ENCODE assay signal across 20 mouse cellular contexts in the genomic region with DNA sequence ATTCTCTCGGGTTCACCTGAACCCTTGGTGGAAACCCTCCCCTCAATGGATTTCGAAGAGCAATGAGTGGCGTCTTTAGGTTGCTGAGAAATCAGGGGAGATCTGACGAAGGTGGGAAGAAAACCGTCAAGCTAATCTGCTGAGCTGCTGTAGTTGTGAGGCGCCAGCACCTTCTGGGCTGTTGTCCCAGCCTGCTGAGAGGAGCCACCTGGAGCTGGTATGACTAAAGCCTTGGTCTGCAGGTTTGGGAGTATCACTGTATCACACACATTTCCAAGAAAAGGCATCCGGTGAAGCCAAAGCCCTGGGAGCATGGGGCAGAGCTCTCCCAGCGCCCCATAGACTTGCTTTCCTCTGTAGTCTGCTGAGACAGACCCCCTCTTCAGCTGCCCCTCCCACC. TPM values are rescaled to one million over a fixed set of nuclear protein-coding genes. Genes with fewer than 3 reads are reported as not detected.
DNase-seq lines count a peak whose midpoint lies in the region.
"Had no signal": no experiment of that assay in that cellular context is flagged by ENCODE, and none has a peak within 500 bp of the region (broad histone marks: within the 10 kb centered on the region; RNA-seq: fewer than 3 reads in every experiment).

No protein-coding gene starts in this region.

- no peaks in the 10 kb centered on the region for H3K9me3 ChIP-seq in limb, embryonic 10.5 days (replicated peaks)
- H3K9me3 ChIP-seq: G1E; liver, embryonic 13.5 days; neural tube, embryonic 12.5 days had no signal

- H3K36me3 ChIP-seq in limb, embryonic 10.5 days = no peaks in the 10 kb centered on the region
- H3K36me3 ChIP-seq: G1E; liver, embryonic 13.5 days; neural tube, embryonic 12.5 days had no signal

- H3K4me1 ChIP-seq in limb, embryonic 10.5 days = peaks cover 69% of the 10 kb centered on the region

- no peak overlapping the region for H3K4me3 ChIP-seq in limb, embryonic 10.5 days
- H3K4me3 ChIP-seq: erythroblast, embryonic 14.5 days; heart, adult 2 months; liver, embryonic 13.5 days; neural tube, embryonic 12.5 days had no signal

- peak overlapping the region; percentile 54; the same call in 1 of the 2 replicates for H3K27ac ChIP-seq in limb, embryonic 10.5 days
- H3K27ac ChIP-seq: heart, adult 2 months; liver, embryonic 13.5 days; neural tube, embryonic 12.5 days had no signal

- intact Hi-C loops in gastrocnemius, postnatal 14 days (cut with DNase I; ENCODE audit: low total_unique reads) = no loop called here
- intact Hi-C loops in left cerebral cortex, postnatal 36 days (cut with DNase I) = no loop called here
- intact Hi-C loops in left cerebral cortex, postnatal 10 days (cut with DNase I) = loop anchor here (10.0 kb wide), 1 partner anchor 197 kb away; no protein-coding TSS in a partner anchor

- no peaks in the 10 kb centered on the region for H3K27me3 ChIP-seq in limb, embryonic 10.5 days (ENCODE audit: low read depth, poor library complexity, severe bottlenecking)
- H3K27me3 ChIP-seq: liver, embryonic 13.5 days; neural tube, embryonic 12.5 days had no signal

- peak; percentile 63 for DNase-seq in gastrocnemius, postnatal 14 days
- no peak for DNase-seq in gastrocnemius, postnatal 4 days (ENCODE audit: low spot score in 2 of 2)
- peak; percentile 46 to 63 for DNase-seq in left cerebral cortex, postnatal 36 days (ENCODE audit: low spot score in 2 of 2)
- DNase-seq in left cerebral cortex, postnatal 10 days (ENCODE audit: extremely low spot score in 1 of 2, low spot score in 2 of 2) = no peak
- DNase-seq in cerebellum, adult 9-11 months = peak; percentile 81
- DNase-seq in limb, embryonic 10.5 days (ENCODE audit: low spot score) = no peak
- no peak for DNase-seq in adipocyte (ENCODE audit: low spot score)
- DNase-seq: adrenal gland, postnatal 10 days; heart, adult 2 months; kidney, adult 9 months; left cerebral cortex, postnatal 4 days; liver, embryonic 13.5 days; thymus, adult 2 months had no signal

- 47% methylated on average over 8 of the region's 8 CpGs for WGBS in limb, embryonic 10.5 days

RNA-seq across cellular contexts. Expression of gene Eno1, which starts 4.7 kb away (rescaled TPM):
- 100 to 1,000 TPM; 371 to 430 TPM for total RNA-seq in gastrocnemius, postnatal 14 days (2021)
- total RNA-seq in gastrocnemius, postnatal 4 days (2021) = 100 to 1,000 TPM; 479 to 529 TPM
- total RNA-seq in left cerebral cortex, postnatal 36 days (2021) = 100 to 1,000 TPM; 416 to 459 TPM
- total RNA-seq in left cerebral cortex, postnatal 10 days (2021) = 100 to 1,000 TPM; 308 to 325 TPM
- 3,103 and 4,103 TPM in 2 replicates for polyA plus RNA-seq in limb, embryonic 10.5 days (2016; fragmentation: Nextera tagmentation; extraction: Ambion mirVana)

RNA-seq across cellular contexts. Expression of gene Car6, which starts 30.7 kb away (rescaled TPM):
- total RNA-seq in gastrocnemius, postnatal 14 days (2021) = under 1 TPM in 1 of 2 experiments, not detected in 1; 0.29 TPM
- total RNA-seq in gastrocnemius, postnatal 4 days (2021) = under 1 TPM in 1 of 2 experiments, not detected in 1; 0.27 TPM
- not detected for total RNA-seq in left cerebral cortex, postnatal 36 days (2021)
- not detected for total RNA-seq in left cerebral cortex, postnatal 10 days (2021)
- not detected in 2 replicates for polyA plus RNA-seq in limb, embryonic 10.5 days (2016; fragmentation: Nextera tagmentation; extraction: Ambion mirVana)
- total RNA-seq: G1E; heart, adult 2 months; heart, postnatal 25 days; left cerebral cortex, postnatal 4 days; megakaryocyte-erythroid progenitor cell, adult 5-6 weeks; midbrain, postnatal 0 days had no signal
- polyA plus RNA-seq: erythroblast, embryonic 14.5 days; frontal cortex, adult 2 months; G1E; heart, adult 2 months; liver, embryonic 13.5 days; midbrain, postnatal 0 days; neural tube, embryonic 12.5 days had no signal

RNA-seq across cellular contexts. Expression of gene Rere, which starts 49.6 kb away (rescaled TPM):
- 10 to 100 TPM; 44.4 to 52.1 TPM for total RNA-seq in gastrocnemius, postnatal 14 days (2021)
- 10 to 100 TPM; 68.1 to 70.3 TPM for total RNA-seq in gastrocnemius, postnatal 4 days (2021)
- total RNA-seq in left cerebral cortex, postnatal 36 days (2021) = 100 to 1,000 TPM in 1 of 2 experiments, 10 to 100 TPM in 1; 86.7 to 131 TPM
- 10 to 100 TPM; 85.3 to 88.9 TPM for total RNA-seq in left cerebral cortex, postnatal 10 days (2021)
- polyA plus RNA-seq in limb, embryonic 10.5 days (2016; fragmentation: Nextera tagmentation; extraction: Ambion mirVana) = 34.0 and 40.3 TPM in 2 replicates

Comparison
In these comparisons a context has a peak if more than half of its experiments do, and no peak if none do; other contexts are left out.
1. DNase-seq: peak in gastrocnemius, postnatal 14 days (single experiment), left cerebral cortex, postnatal 36 days (2 of 2) and cerebellum, adult 9-11 months (single experiment); none in gastrocnemius, postnatal 4 days (0 of 2), left cerebral cortex, postnatal 10 days (0 of 2), limb, embryonic 10.5 days (single experiment) and adipocyte (single experiment).